In genomic region chr6:97741427-97741826, GRCm38 (mm10) we compare ENCODE assay signal across 28 mouse cellular contexts.
DNase-seq lines count a peak whose midpoint lies in the region; ATAC-seq lines count a peak whose summit lies in the region.
"Had no signal": no experiment of that assay in that cellular context is flagged by ENCODE, and none has a peak within 500 bp of the region (broad histone marks: within the 10 kb centered on the region; RNA-seq: fewer than 3 reads in every experiment).

No protein-coding gene starts in this region.

- H3K9me3 ChIP-seq in hindbrain, embryonic 12.5 days (replicated peaks), result no peaks in the 10 kb centered on the region
- H3K9me3 ChIP-seq in hindbrain, embryonic 13.5 days, result peaks cover 6% of the 10 kb centered on the region; the same call in 1 of the 2 replicates
- H3K9me3 ChIP-seq in midbrain, embryonic 13.5 days, result 0 out of 2 replicates have a peak, but pooled peaks cover 4% of the 10 kb centered on the region
- H3K9me3 ChIP-seq in midbrain, embryonic 15.5 days, result no peaks in the 10 kb centered on the region
- no peaks in the 10 kb centered on the region for H3K9me3 ChIP-seq in embryonic facial prominence, embryonic 10.5 days
- H3K9me3 ChIP-seq: forebrain, embryonic 13.5 days; limb, embryonic 12.5 days; liver, embryonic 15.5 days; neural tube, embryonic 12.5 days; stomach, embryonic 15.5 days had no signal

- H3K4me3 ChIP-seq in hindbrain, embryonic 12.5 days, result no peak overlapping the region
- no peak overlapping the region for H3K4me3 ChIP-seq in hindbrain, embryonic 13.5 days
- no peak overlapping the region for H3K4me3 ChIP-seq in midbrain, embryonic 13.5 days (replicated peaks)
- no peak overlapping the region for H3K4me3 ChIP-seq in midbrain, embryonic 15.5 days
- H3K4me3 ChIP-seq in embryonic facial prominence, embryonic 10.5 days, result no peak overlapping the region
- H3K4me3 ChIP-seq: forebrain, embryonic 13.5 days; heart, adult 2 months; heart, embryonic 12.5 days; liver, embryonic 15.5 days; myocyte; neural tube, embryonic 12.5 days; stomach, embryonic 15.5 days had no signal

- H3K27me3 ChIP-seq in hindbrain, embryonic 12.5 days, result 0 out of 2 replicates have a peak, but pooled peaks cover under 1% of the 10 kb centered on the region
- 0 out of 2 replicates have a peak, but pooled peaks cover 9% of the 10 kb centered on the region for H3K27me3 ChIP-seq in hindbrain, embryonic 13.5 days
- H3K27me3 ChIP-seq in midbrain, embryonic 13.5 days, result peaks cover 6% of the 10 kb centered on the region
- H3K27me3 ChIP-seq in midbrain, embryonic 15.5 days (replicated peaks), result peaks cover 2% of the 10 kb centered on the region; the same call in 1 of the 2 replicates
- H3K27me3 ChIP-seq in embryonic facial prominence, embryonic 10.5 days (replicated peaks; ENCODE audit: low read depth, poor library complexity, severe bottlenecking), result peaks cover 24% of the 10 kb centered on the region
- H3K27me3 ChIP-seq: forebrain, embryonic 13.5 days; limb, embryonic 12.5 days; neural tube, embryonic 12.5 days; stomach, embryonic 15.5 days had no signal

- peak; percentile 30 for DNase-seq in embryonic facial prominence, embryonic 10.5 days (ENCODE audit: low spot score)
- DNase-seq in ovary, postnatal 36 days (ENCODE audit: low spot score), result no peak
- no peak for DNase-seq in gastrocnemius, adult 18-20 months (ENCODE audit: low spot score)
- DNase-seq: adrenal gland, adult 8-10 months; cerebellum, adult 8-10 months; cerebellum, postnatal 36 days; gastrocnemius, adult 2 months; gastrocnemius, postnatal 36 days; heart, adult 2 months; kidney, adult 11 months; kidney, postnatal 14 days; layer of hippocampus, adult 9-11 months; lung, embryonic 14.5 days; lung, postnatal 14 days; right cerebral cortex, postnatal 14 days had no signal

- H3K4me2 ChIP-seq in hindbrain, embryonic 12.5 days (replicated peaks), result no peak overlapping the region
- H3K4me2 ChIP-seq in hindbrain, embryonic 13.5 days, result no peak overlapping the region
- no peak overlapping the region for H3K4me2 ChIP-seq in midbrain, embryonic 13.5 days (replicated peaks)
- no peak overlapping the region for H3K4me2 ChIP-seq in midbrain, embryonic 15.5 days
- H3K4me2 ChIP-seq: liver, embryonic 15.5 days; lung, embryonic 14.5 days; stomach, embryonic 15.5 days had no signal

- H3K27ac ChIP-seq in hindbrain, embryonic 12.5 days, result no peak overlapping the region
- H3K27ac ChIP-seq in hindbrain, embryonic 13.5 days, result no peak overlapping the region
- no peak overlapping the region for H3K27ac ChIP-seq in midbrain, embryonic 13.5 days
- no peak overlapping the region for H3K27ac ChIP-seq in midbrain, embryonic 15.5 days
- peak overlapping the region; percentile 54; the same call in 1 of the 2 replicates for H3K27ac ChIP-seq in embryonic facial prominence, embryonic 10.5 days (replicated peaks)
- H3K27ac ChIP-seq: forebrain, embryonic 13.5 days; gastrocnemius, adult 2 months; heart, adult 2 months; limb, embryonic 12.5 days; liver, embryonic 15.5 days; neural tube, embryonic 12.5 days; stomach, embryonic 15.5 days had no signal

- no peaks in the 10 kb centered on the region for H3K36me3 ChIP-seq in hindbrain, embryonic 12.5 days
- no peaks in the 10 kb centered on the region for H3K36me3 ChIP-seq in hindbrain, embryonic 13.5 days
- H3K36me3 ChIP-seq in midbrain, embryonic 13.5 days, result no peaks in the 10 kb centered on the region
- H3K36me3 ChIP-seq in midbrain, embryonic 15.5 days (replicated peaks), result no peaks in the 10 kb centered on the region
- H3K36me3 ChIP-seq in embryonic facial prominence, embryonic 10.5 days (replicated peaks), result no peaks in the 10 kb centered on the region
- H3K36me3 ChIP-seq: heart, embryonic 12.5 days; limb, embryonic 12.5 days; liver, embryonic 15.5 days; neural tube, embryonic 12.5 days; stomach, embryonic 15.5 days had no signal

- WGBS in hindbrain, embryonic 12.5 days, result 49% methylated on average over 13 of the region's 13 CpGs
- 50% methylated on average over 13 of the region's 13 CpGs for WGBS in hindbrain, embryonic 13.5 days
- WGBS in midbrain, embryonic 13.5 days, result 38% methylated on average over 13 of the region's 13 CpGs
- 40% methylated on average over 13 of the region's 13 CpGs for WGBS in midbrain, embryonic 15.5 days
- 51% methylated on average over 13 of the region's 13 CpGs for WGBS in embryonic facial prominence, embryonic 10.5 days

- 0 out of 2 replicates have a peak, but pooled peaks have one; percentile 50 for ATAC-seq in hindbrain, embryonic 12.5 days (ENCODE audit: low FRiP score)
- no peak for ATAC-seq in hindbrain, embryonic 13.5 days (ENCODE audit: low FRiP score)
- 0 out of 2 replicates have a peak, but pooled peaks have one; percentile 41 for ATAC-seq in midbrain, embryonic 13.5 days
- ATAC-seq in midbrain, embryonic 15.5 days (replicated peaks), result no peak
- ATAC-seq: CD4-positive, CD25-positive, alpha-beta regulatory T cell, adult 4 months; forebrain, embryonic 13.5 days; inflammation-experienced regulatory T-cells, adult 6 months had no signal

- H3K4me1 ChIP-seq in hindbrain, embryonic 12.5 days, result peaks cover 5% of the 10 kb centered on the region
- peaks cover 6% of the 10 kb centered on the region; the same call in 1 of the 2 replicates for H3K4me1 ChIP-seq in hindbrain, embryonic 13.5 days (replicated peaks)
- peaks cover 19% of the 10 kb centered on the region for H3K4me1 ChIP-seq in midbrain, embryonic 13.5 days (replicated peaks)
- peaks cover 8% of the 10 kb centered on the region for H3K4me1 ChIP-seq in midbrain, embryonic 15.5 days
- H3K4me1 ChIP-seq in embryonic facial prominence, embryonic 10.5 days, result peaks cover 16% of the 10 kb centered on the region
- H3K4me1 ChIP-seq: heart, embryonic 12.5 days; liver, embryonic 15.5 days; stomach, embryonic 15.5 days had no signal

- no peak overlapping the region for H3K9ac ChIP-seq in hindbrain, embryonic 12.5 days
- no peak overlapping the region for H3K9ac ChIP-seq in hindbrain, embryonic 13.5 days
- no peak overlapping the region for H3K9ac ChIP-seq in midbrain, embryonic 13.5 days (replicated peaks)
- no peak overlapping the region for H3K9ac ChIP-seq in midbrain, embryonic 15.5 days
- H3K9ac ChIP-seq: forebrain, embryonic 13.5 days; heart, embryonic 12.5 days; limb, embryonic 12.5 days; liver, embryonic 15.5 days; lung, embryonic 14.5 days; neural tube, embryonic 12.5 days; stomach, embryonic 15.5 days had no signal

Comparison
In these comparisons a context has a peak if more than half of its experiments do, and no peak if none do; other contexts are left out.
1. ATAC-seq: peak in hindbrain, embryonic 12.5 days (single experiment) and midbrain, embryonic 13.5 days (single experiment); none in hindbrain, embryonic 13.5 days (single experiment) and midbrain, embryonic 15.5 days (single experiment).